Mouse (Mus musculus): ENCODE measurements at regions not wholly inside any gene's neighbourhood (a gene's known extent, or its start where the extent isn't known, plus 50 kb on each side); places are given as distances from the start of the nearest gene placed in this dataset.

DNA sequence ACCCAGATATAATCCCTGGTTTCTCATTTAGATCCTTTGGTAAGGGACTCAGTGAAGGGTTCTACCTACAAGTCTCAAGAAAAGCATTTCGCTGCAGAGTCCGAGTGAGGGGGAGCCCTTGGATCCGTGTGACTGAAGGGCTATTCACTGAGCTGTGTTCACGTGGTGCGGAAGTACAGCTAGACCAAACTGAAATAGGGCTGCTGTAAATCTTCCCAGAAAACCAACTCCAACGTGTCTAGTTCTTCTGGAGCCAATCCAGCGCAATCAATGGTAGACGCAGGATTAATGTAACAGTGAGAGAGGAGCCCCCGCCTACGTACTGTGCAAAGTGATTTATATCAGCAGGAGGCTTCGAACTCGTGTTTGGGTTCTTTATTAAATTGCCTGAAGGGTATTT, 461.9 kb downstream of the Ate1 start:
- no peak for TF ChIP-seq POLR2A (IDR thresholded peaks at IDR 0.05; ENCODE audit: borderline replicate concordance, extremely low read depth, insufficient read depth, insufficient read length, poor library complexity, severe bottlenecking)
- no peak for TF ChIP-seq CTCF (IDR thresholded peaks at IDR 0.05; ENCODE audit: borderline replicate concordance, extremely low read depth, insufficient read depth, insufficient read length)
